In genomic region chr11:84886767-84887511, GRCm38 (mm10) we compare ENCODE assay signal across 24 mouse cellular contexts. TPM values are rescaled to one million over a fixed set of nuclear protein-coding genes. Genes with fewer than 3 reads are reported as not detected.
DNase-seq lines count a peak whose midpoint lies in the region; ATAC-seq and TF ChIP-seq lines count a peak whose summit lies in the region.
"Had no signal": no experiment of that assay in that cellular context is flagged by ENCODE, and none has a peak within 500 bp of the region (broad histone marks: within the 10 kb centered on the region; RNA-seq: fewer than 3 reads in every experiment).

No protein-coding gene starts in this region.

- H3K27ac ChIP-seq in kidney, postnatal 0 days = peak overlapping the region; percentile 33
- no peak overlapping the region for H3K27ac ChIP-seq in stomach, postnatal 0 days (replicated peaks)
- H3K27ac ChIP-seq: embryonic facial prominence, embryonic 13.5 days; forebrain, embryonic 12.5 days; gastrocnemius, adult 2 months; heart, embryonic 15.5 days; hindbrain, embryonic 10.5 days; hindbrain, embryonic 14.5 days had no signal

- peaks cover 12% of the 10 kb centered on the region; the same call in 1 of the 2 replicates for H3K36me3 ChIP-seq in kidney, postnatal 0 days (ENCODE audit: insufficient read depth, low read length)
- H3K36me3 ChIP-seq in stomach, postnatal 0 days (ENCODE audit: control insufficient read depth, insufficient read depth, low read length) = peaks cover 24% of the 10 kb centered on the region

- TF ChIP-seq EP300 in stomach, postnatal 0 days (optimal IDR thresholded peaks at IDR 0.05) = no peak

- no peaks in the 10 kb centered on the region for H3K9me3 ChIP-seq in kidney, postnatal 0 days (replicated peaks; ENCODE audit: low read length)
- H3K9me3 ChIP-seq in stomach, postnatal 0 days (ENCODE audit: control insufficient read depth, low read length) = no peaks in the 10 kb centered on the region
- H3K9me3 ChIP-seq: embryonic facial prominence, embryonic 13.5 days; forebrain, embryonic 12.5 days; G1E; heart, embryonic 15.5 days; hindbrain, embryonic 10.5 days had no signal

- TF ChIP-seq CTCF in kidney, postnatal 0 days (IDR thresholded peaks at IDR 0.05; ENCODE audit: low read depth) = no peak
- TF ChIP-seq CTCF in stomach, postnatal 0 days (IDR thresholded peaks at IDR 0.05; ENCODE audit: low read depth) = no peak

- WGBS in kidney, postnatal 0 days = 83% methylated on average over 11 of the region's 11 CpGs
- WGBS in stomach, postnatal 0 days = 88% methylated on average over 11 of the region's 11 CpGs

- H3K4me2 ChIP-seq in kidney, postnatal 0 days (ENCODE audit: low read length) = no peak overlapping the region
- no peak overlapping the region for H3K4me2 ChIP-seq in stomach, postnatal 0 days (replicated peaks; ENCODE audit: low read depth)
- H3K4me2 ChIP-seq: embryonic facial prominence, embryonic 13.5 days; forebrain, embryonic 12.5 days; heart, embryonic 11.5 days; heart, embryonic 15.5 days; hindbrain, embryonic 14.5 days had no signal

- ATAC-seq in kidney, postnatal 0 days (replicated peaks; ENCODE audit: low FRiP score, low read depth) = peak; percentile 77
- peak; percentile 53; the same call in 1 of the 2 replicates for ATAC-seq in stomach, postnatal 0 days (ENCODE audit: low FRiP score, low TSS enrichment)
- ATAC-seq: CD4-positive, CD25-positive, alpha-beta regulatory T cell, adult 4 months; forebrain, embryonic 16.5 days had no signal

- intact Hi-C loops in heart, postnatal 14 days (cut with DNase I) = no loop called here

- H3K9ac ChIP-seq in kidney, postnatal 0 days (ENCODE audit: low read depth, low read length) = no peak overlapping the region
- H3K9ac ChIP-seq in stomach, postnatal 0 days (ENCODE audit: low read length) = no peak overlapping the region
- H3K9ac ChIP-seq: embryonic facial prominence, embryonic 13.5 days; forebrain, embryonic 12.5 days; heart, embryonic 15.5 days; hindbrain, embryonic 14.5 days had no signal

- DNase-seq in heart, adult 11 months = peak; percentile 77
- no peak for DNase-seq in heart, postnatal 14 days
- DNase-seq in kidney, postnatal 0 days (ENCODE audit: low spot score) = peak; percentile 6
- DNase-seq in kidney, adult 11 months = no peak
- DNase-seq in urinary bladder, adult 2 months (ENCODE audit: low spot score) = peak; percentile 15
- no peak for DNase-seq in urinary bladder, postnatal 14 days (ENCODE audit: low spot score)
- no peak for DNase-seq in stomach, postnatal 0 days (ENCODE audit: low spot score)
- no peak for DNase-seq in right cerebral cortex, adult 18-20 months
- DNase-seq: adrenal gland, postnatal 14 days; B cell, adult 2 months; cerebellum, adult 11-12 months; cerebellum, adult 9-10 months; cerebellum, postnatal 25 days; gastrocnemius, adult 2 months; gastrocnemius, postnatal 25 days had no signal

- H3K4me3 ChIP-seq in kidney, postnatal 0 days (replicated peaks; ENCODE audit: low read depth, low read length) = no peak overlapping the region
- H3K4me3 ChIP-seq in stomach, postnatal 0 days (ENCODE audit: low read depth, low read length) = no peak overlapping the region
- H3K4me3 ChIP-seq: embryonic facial prominence, embryonic 13.5 days; forebrain, embryonic 12.5 days; gastrocnemius, adult 2 months; heart, embryonic 15.5 days; hindbrain, embryonic 10.5 days had no signal

- H3K27me3 ChIP-seq in kidney, postnatal 0 days (ENCODE audit: insufficient read depth, low read length) = no peaks in the 10 kb centered on the region
- no peaks in the 10 kb centered on the region for H3K27me3 ChIP-seq in stomach, postnatal 0 days (ENCODE audit: control insufficient read depth, insufficient read depth, low read length)
- H3K27me3 ChIP-seq: embryonic facial prominence, embryonic 13.5 days; forebrain, embryonic 12.5 days; heart, embryonic 15.5 days had no signal

- no peaks in the 10 kb centered on the region for H3K4me1 ChIP-seq in kidney, postnatal 0 days (replicated peaks; ENCODE audit: insufficient read depth, low read length)
- no peaks in the 10 kb centered on the region for H3K4me1 ChIP-seq in stomach, postnatal 0 days (replicated peaks; ENCODE audit: control insufficient read depth, insufficient read depth)
- H3K4me1 ChIP-seq: embryonic facial prominence, embryonic 13.5 days; forebrain, embryonic 12.5 days; heart, embryonic 15.5 days; hindbrain, embryonic 10.5 days had no signal

RNA-seq across cellular contexts. Expression of gene Pigw, which starts 6.9 kb away (rescaled TPM):
- total RNA-seq in heart, postnatal 14 days (2021) = 1 to 10 TPM; 5.3 to 6.0 TPM
- polyA plus RNA-seq in kidney, postnatal 0 days (2015; fragmentation: Nextera tagmentation; extraction: Ambion mirVana) = 2.7 and 2.9 TPM in 2 replicates
- 5.7 and 8.2 TPM in 2 replicates for polyA plus RNA-seq in urinary bladder, adult 2 months (2012; rRNA removed)
- 1.8 and 2.4 TPM in 2 replicates for polyA plus RNA-seq in stomach, postnatal 0 days (2015; fragmentation: Nextera tagmentation; extraction: Ambion mirVana)

RNA-seq across cellular contexts. Expression of gene Myo19, which starts 7.0 kb away (rescaled TPM):
- 10 to 100 TPM; 10.6 to 10.7 TPM for total RNA-seq in heart, postnatal 14 days (2021)
- polyA plus RNA-seq in kidney, postnatal 0 days (2015; fragmentation: Nextera tagmentation; extraction: Ambion mirVana) = 12.6 and 13.2 TPM in 2 replicates
- 14.5 and 17.4 TPM in 2 replicates for polyA plus RNA-seq in urinary bladder, adult 2 months (2012; rRNA removed)
- 5.7 and 7.3 TPM in 2 replicates for polyA plus RNA-seq in stomach, postnatal 0 days (2015; fragmentation: Nextera tagmentation; extraction: Ambion mirVana)

RNA-seq across cellular contexts. Expression of gene Ggnbp2, which starts 16.3 kb away (rescaled TPM):
- 10 to 100 TPM; 49.6 to 55.7 TPM for total RNA-seq in heart, postnatal 14 days (2021)
- polyA plus RNA-seq in kidney, postnatal 0 days (2015; fragmentation: Nextera tagmentation; extraction: Ambion mirVana) = 56.4 and 57.5 TPM in 2 replicates
- 85.6 and 91.4 TPM in 2 replicates for polyA plus RNA-seq in urinary bladder, adult 2 months (2012; rRNA removed)
- polyA plus RNA-seq in stomach, postnatal 0 days (2015; fragmentation: Nextera tagmentation; extraction: Ambion mirVana) = 40.6 and 44.5 TPM in 2 replicates

RNA-seq across cellular contexts. Expression of gene Znhit3, which starts 29.2 kb away (rescaled TPM):
- total RNA-seq in heart, postnatal 14 days (2021) = 1 to 10 TPM; 8.5 to 8.6 TPM
- polyA plus RNA-seq in kidney, postnatal 0 days (2015; fragmentation: Nextera tagmentation; extraction: Ambion mirVana) = 45.2 and 47.5 TPM in 2 replicates
- 22.6 and 25.4 TPM in 2 replicates for polyA plus RNA-seq in urinary bladder, adult 2 months (2012; rRNA removed)
- polyA plus RNA-seq in stomach, postnatal 0 days (2015; fragmentation: Nextera tagmentation; extraction: Ambion mirVana) = 27.9 and 28.6 TPM in 2 replicates

RNA-seq across cellular contexts. Expression of gene Dhrs11, which starts 58.1 kb away (rescaled TPM):
- 100 to 1,000 TPM; 114 to 125 TPM for total RNA-seq in heart, postnatal 14 days (2021)
- 13.8 and 16.1 TPM in 2 replicates for polyA plus RNA-seq in kidney, postnatal 0 days (2015; fragmentation: Nextera tagmentation; extraction: Ambion mirVana)
- polyA plus RNA-seq in urinary bladder, adult 2 months (2012; rRNA removed) = 13.5 and 15.8 TPM in 2 replicates
- polyA plus RNA-seq in stomach, postnatal 0 days (2015; fragmentation: Nextera tagmentation; extraction: Ambion mirVana) = 10.7 and 12.3 TPM in 2 replicates

Comparison
In these comparisons a context has a peak if more than half of its experiments do, and no peak if none do; other contexts are left out.
1. DNase-seq: peak in heart, adult 11 months (single experiment), kidney, postnatal 0 days (single experiment) and urinary bladder, adult 2 months (single experiment); none in heart, postnatal 14 days (0 of 2), kidney, adult 11 months (single experiment), urinary bladder, postnatal 14 days (single experiment), stomach, postnatal 0 days (single experiment) and right cerebral cortex, adult 18-20 months (single experiment).